ENCODE assay signal across 8 mouse cellular contexts in genomic region chr11:94521219-94521843, GRCm38 (mm10). TPM values are rescaled to one million over a fixed set of nuclear protein-coding genes. Genes with fewer than 3 reads are reported as not detected.
DNase-seq lines count a peak whose midpoint lies in the region; ATAC-seq and TF ChIP-seq lines count a peak whose summit lies in the region.

TSS of gene Mycbpap (minus strand) at chr11:94521742.

- intact Hi-C loops in heart, adult 2 months (cut with DNase I) = no loop called here

- peak within 1 kb of the TSS; percentile 59 for H3K4me3 ChIP-seq in erythroblast, embryonic 14.5 days (replicated peaks)
- peak within 1 kb of the TSS; percentile 64 for H3K4me3 ChIP-seq in heart, adult 2 months
- H3K4me3 ChIP-seq in limb, embryonic 15.5 days = peak within 1 kb of the TSS; percentile 52
- peak within 1 kb of the TSS; percentile 45 for H3K4me3 ChIP-seq in midbrain, embryonic 14.5 days (replicated peaks; ENCODE audit: low read depth, low read length)

- no peak for ATAC-seq in erythroblast, adult 5-6 weeks (replicated peaks; ENCODE audit: low FRiP score, poor library complexity, severe bottlenecking)
- ATAC-seq in limb, embryonic 15.5 days (ENCODE audit: insufficient number of reproducible peaks, low FRiP score, low TSS enrichment, low read depth) = peak; percentile 72; the same call in 1 of the 2 replicates
- ATAC-seq in midbrain, embryonic 14.5 days (ENCODE audit: low FRiP score, low TSS enrichment) = peak; percentile 37; the same call in 1 of the 2 replicates

- TF ChIP-seq EP300 in heart, adult 2 months (IDR thresholded peaks at IDR 0.05; ENCODE audit: insufficient read depth, low read depth, low read length) = no peak

- H3K27me3 ChIP-seq in erythroblast, embryonic 14.5 days (ENCODE audit: control insufficient read depth) = peaks cover 15% of the 10 kb centered on the region
- no peaks in the 10 kb centered on the region; the same call in 1 of the 2 replicates for H3K27me3 ChIP-seq in heart, adult 2 months (ENCODE audit: control insufficient read depth, insufficient read depth, low read length)
- no peaks in the 10 kb centered on the region for H3K27me3 ChIP-seq in limb, embryonic 15.5 days
- no peaks in the 10 kb centered on the region for H3K27me3 ChIP-seq in midbrain, embryonic 14.5 days (ENCODE audit: control insufficient read depth, insufficient read depth, low read length)

- H3K36me3 ChIP-seq in erythroblast, embryonic 14.5 days (ENCODE audit: control insufficient read depth) = no peaks in the 10 kb centered on the region
- no peaks in the 10 kb centered on the region for H3K36me3 ChIP-seq in heart, adult 2 months (ENCODE audit: control insufficient read depth, insufficient read depth, low read length)
- no peaks in the 10 kb centered on the region for H3K36me3 ChIP-seq in limb, embryonic 15.5 days
- no peaks in the 10 kb centered on the region for H3K36me3 ChIP-seq in midbrain, embryonic 14.5 days (ENCODE audit: control insufficient read depth, insufficient read depth, low read length)

- DNase-seq in cerebellum, postnatal 36 days = peak; percentile 66 to 75
- DNase-seq in heart, adult 2 months = peak; percentile 67 to 73
- DNase-seq in kidney, adult 18-20 months = peak; percentile 78
- peak; percentile 83 for DNase-seq in midbrain, embryonic 14.5 days
- DNase-seq in spleen, postnatal 10 days (ENCODE audit: low spot score in 2 of 2) = peak; percentile 25 to 34

- H3K79me2 ChIP-seq in heart, adult 2 months (replicated peaks; ENCODE audit: control insufficient read depth, insufficient read depth, low read length) = no peaks in the 10 kb centered on the region

- H3K27ac ChIP-seq in heart, adult 2 months = no peak within 1 kb of the TSS
- H3K27ac ChIP-seq in limb, embryonic 15.5 days = no peak within 1 kb of the TSS
- 0 out of 2 replicates have a peak within 1 kb of the TSS, but pooled peaks have one; percentile 22 for H3K27ac ChIP-seq in midbrain, embryonic 14.5 days (replicated peaks; ENCODE audit: low read depth, low read length)

- H3K9ac ChIP-seq in heart, adult 2 months (ENCODE audit: low read depth, low read length) = peak within 1 kb of the TSS; percentile 60
- H3K9ac ChIP-seq in limb, embryonic 15.5 days = peak within 1 kb of the TSS; percentile 44
- H3K9ac ChIP-seq in midbrain, embryonic 14.5 days (replicated peaks; ENCODE audit: low read length) = peak within 1 kb of the TSS; percentile 52

- no peaks in the 10 kb centered on the region for H3K9me3 ChIP-seq in erythroblast, embryonic 14.5 days (ENCODE audit: control insufficient read depth, low read length)
- no peaks in the 10 kb centered on the region for H3K9me3 ChIP-seq in limb, embryonic 15.5 days
- no peaks in the 10 kb centered on the region for H3K9me3 ChIP-seq in midbrain, embryonic 14.5 days (ENCODE audit: control insufficient read depth, low read length)

- peak within 1 kb of the TSS; percentile 77 for H3K4me2 ChIP-seq in limb, embryonic 15.5 days
- peak within 1 kb of the TSS; percentile 80 for H3K4me2 ChIP-seq in midbrain, embryonic 14.5 days (ENCODE audit: low read length)

- WGBS in heart, adult 2 months = 2% methylated on average over 42 of the region's 42 CpGs
- under 1% methylated on average over 42 of the region's 42 CpGs for WGBS in limb, embryonic 15.5 days
- under 1% methylated on average over 42 of the region's 42 CpGs for WGBS in midbrain, embryonic 14.5 days

- peaks cover 9% of the 10 kb centered on the region for H3K4me1 ChIP-seq in erythroblast, embryonic 14.5 days (ENCODE audit: control insufficient read depth)
- H3K4me1 ChIP-seq in heart, adult 2 months (ENCODE audit: control insufficient read depth, insufficient read depth, low read length) = peaks cover 3% of the 10 kb centered on the region; the same call in 1 of the 2 replicates
- peaks cover 20% of the 10 kb centered on the region for H3K4me1 ChIP-seq in limb, embryonic 15.5 days
- 0 out of 2 replicates have a peak, but pooled peaks cover 10% of the 10 kb centered on the region for H3K4me1 ChIP-seq in midbrain, embryonic 14.5 days (ENCODE audit: control insufficient read depth, insufficient read depth, low read length)

- peak; percentile 37 for TF ChIP-seq CTCF in heart, adult 2 months (IDR thresholded peaks at IDR 0.05)

- TF ChIP-seq POLR2A in heart, adult 2 months (IDR thresholded peaks at IDR 0.05; ENCODE audit: insufficient read depth, low read depth, low read length) = no peak

RNA-seq across cellular contexts. Expression of gene Mycbpap, which starts in this region (rescaled TPM):
- polyA plus RNA-seq in erythroblast, embryonic 14.5 days (2012) = not detected in 2 replicates
- total RNA-seq in erythroblast, adult 5-6 weeks (2015; ENCODE audit: low replicate concordance) = not detected in 2 replicates
- total RNA-seq in erythroblast, adult 5-6 weeks (2017; ENCODE audit: low replicate concordance) = not detected in 2 replicates
- 1 to 10 TPM in 1 of 2 experiments, under 1 TPM in 1; 0.89 to 1.1 TPM for total RNA-seq in heart, adult 2 months (2021)
- 0.32 and 0.72 TPM in 2 replicates for polyA plus RNA-seq in heart, adult 2 months (2012; rRNA removed)
- 1.5 and 1.6 TPM in 2 replicates for polyA plus RNA-seq in limb, embryonic 15.5 days (2015; fragmentation: Nextera tagmentation; extraction: Ambion mirVana)
- polyA plus RNA-seq in midbrain, embryonic 14.5 days (2014; fragmentation: Nextera tagmentation; extraction: Ambion mirVana) = 2.1 and 3.3 TPM in 2 replicates

Comparison
In these comparisons a context has a peak if more than half of its experiments do, and no peak if none do; other contexts are left out.
1. DNase-seq: peak in every context shown above with its lines; median percentile 83 in midbrain, embryonic 14.5 days; 78 in kidney, adult 18-20 months; 70 in cerebellum, postnatal 36 days; 70 in heart, adult 2 months; 30 in spleen, postnatal 10 days.